Mouse (Mus musculus) heart, embryonic 12.5 days (tissue): ENCODE results near the gene Gtpbp1. TPM values are rescaled to one million over a fixed set of nuclear protein-coding genes. Genes with fewer than 3 reads are reported as not detected.

Experiments
- ATAC-seq: fragments of 200-750 bp; cut with Nextera tagmentation; 2 replicates; pipeline ENCODE4 v1.8.0; 2017; ENCODE audit warnings: moderate TSS enrichment, moderate library complexity; ENCODE audit not compliant: insufficient number of reproducible peaks, low FRiP score
- H3K27ac ChIP-seq: fragments of 300-500 bp; sonication (generic); 2 replicates; pipeline ENCODE4 v1.5.1; 2016; ENCODE audit warnings: mild to moderate bottlenecking, moderate library complexity; ENCODE audit not compliant: poor library complexity, severe bottlenecking
- H3K27me3 ChIP-seq: fragments of 300-500 bp; sonication (generic); replicated peaks from 2 replicates; pipeline ENCODE4 v1.6.1; 2016; ENCODE audit warnings: mild to moderate bottlenecking, moderate library complexity
- H3K36me3 ChIP-seq: fragments of 300-500 bp; sonication (generic); 2 replicates; pipeline ENCODE4 v1.6.1; 2016; ENCODE audit warnings: mild to moderate bottlenecking, moderate library complexity
- H3K4me1 ChIP-seq: fragments of 300-500 bp; sonication (generic); replicated peaks from 2 replicates; pipeline ENCODE4 v1.6.1; 2016; ENCODE audit warnings: mild to moderate bottlenecking
- H3K4me2 ChIP-seq: fragments of 300-500 bp; sonication (generic); 2 replicates; pipeline ENCODE4 v1.6.1; 2016; ENCODE audit warnings: mild to moderate bottlenecking, moderate library complexity
- H3K4me3 ChIP-seq: fragments of 300-500 bp; sonication (generic); 2 replicates; pipeline ENCODE4 v1.5.1; 2016; ENCODE audit warnings: mild to moderate bottlenecking
- H3K9ac ChIP-seq: fragments of 300-500 bp; sonication (generic); 2 replicates; pipeline ENCODE4 v1.6.1; 2016; ENCODE audit warnings: mild to moderate bottlenecking, moderate library complexity
- H3K9me3 ChIP-seq: fragments of 300-500 bp; sonication (generic); replicated peaks from 2 replicates; pipeline ENCODE4 v1.6.1; 2016; ENCODE audit warnings: mild to moderate bottlenecking, moderate library complexity
- WGBS: fragments of 180-500 bp; shearing (Covaris S2); methylation state at CpG from one replicate; pipeline ENCODE4 v1.1.7; 2016; 5-methylcytosine and 5-hydroxymethylcytosine counted together
- polyA plus RNA-seq: library from polyadenylated mRNA; unstranded; fragments of >200 nt; fragmentation: Nextera tagmentation; extraction: Ambion mirVana; gene quantifications from 2 replicates; pipeline ENCODE4 v1.2.1, GENCODE M21; 2016

Gtpbp1 gene
- polyA plus RNA-seq, 1 experiment from 2014 or later, result 32.8 TPM

- Histone ChIP-seq H3K27ac (no peak overlapping the region), H3K9ac (no peak overlapping the region), H3K4me2 (no peak overlapping the region), H3K4me1 (peaks cover 55% of the 10 kb centered on the region), H3K4me3 (no peak overlapping the region), H3K27me3 (no peaks in the 10 kb centered on the region), H3K36me3 (peaks cover 27% of the 10 kb centered on the region), H3K9me3 (no peaks in the 10 kb centered on the region)
- ATAC-seq, result no peak
- WGBS, result 86% methylated on average over 10 of the region's 10 CpGs
Observed at GRCm38 (mm10) chr15:79766586-79767071, 76.0 kb downstream of the Gtpbp1 start.

- WGBS, result 52% methylated on average over 16 of the region's 16 CpGs
- peak overlapping the region; percentile 40 for H3K4me2 ChIP-seq
Observed at GRCm38 (mm10) chr15:79767327-79767961, 76.8 kb downstream of the Gtpbp1 start.

GRCm38 (mm10) chr15:79768302-79768701 lies 77.7 kb downstream of the Gtpbp1 start:
- H3K36me3 ChIP-seq, result peaks cover 15% of the 10 kb centered on the region
- H3K9me3 ChIP-seq, result no peaks in the 10 kb centered on the region
- 62% methylated on average over 6 of the region's 6 CpGs for WGBS
- no peak for ATAC-seq
- no peak overlapping the region for H3K4me3 ChIP-seq
- no peak overlapping the region for H3K4me2 ChIP-seq
- no peak overlapping the region for H3K9ac ChIP-seq
- H3K27me3 ChIP-seq, result no peaks in the 10 kb centered on the region
- no peak overlapping the region for H3K27ac ChIP-seq
- H3K4me1 ChIP-seq, result peaks cover 58% of the 10 kb centered on the region

More at GRCm38 (mm10) chr15:79767327-79767961, 76.8 kb downstream of the Gtpbp1 start:
- H3K9ac ChIP-seq, result 0 out of 2 replicates have a peak overlapping the region, but pooled peaks have one; percentile 34
- peaks cover 55% of the 10 kb centered on the region for H3K4me1 ChIP-seq
- no peaks in the 10 kb centered on the region for H3K27me3 ChIP-seq
- H3K4me3 ChIP-seq, result no peak overlapping the region
- H3K36me3 ChIP-seq, result peaks cover 22% of the 10 kb centered on the region
- no peak for ATAC-seq
- peak overlapping the region; percentile 49; the same call in 1 of the 2 replicates for H3K27ac ChIP-seq
- H3K9me3 ChIP-seq, result no peaks in the 10 kb centered on the region

GRCm38 (mm10) chr15:79770629-79771240 lies 80.1 kb downstream of the Gtpbp1 start:
- H3K4me1 ChIP-seq, result peaks cover 63% of the 10 kb centered on the region
- no peak overlapping the region for H3K4me2 ChIP-seq
- no peaks in the 10 kb centered on the region for H3K36me3 ChIP-seq
- no peak overlapping the region for H3K9ac ChIP-seq
- no peaks in the 10 kb centered on the region for H3K9me3 ChIP-seq
- H3K27me3 ChIP-seq, result no peaks in the 10 kb centered on the region
- H3K27ac ChIP-seq, result no peak overlapping the region
- no peak overlapping the region for H3K4me3 ChIP-seq
- no peak for ATAC-seq
- WGBS, result 63% methylated on average over 21 of the region's 21 CpGs

Other genes with a start within 250 kb of the Gtpbp1 start
- gene Csnk1e, start 235.3 kb upstream of the Gtpbp1 start, polyA plus RNA-seq, result 103 and 111 TPM in 2 replicates
- 0.14 and 0.41 TPM in 2 replicates for gene Kcnj4, start 185.6 kb upstream of the Gtpbp1 start, polyA plus RNA-seq
- 49.6 and 51.9 TPM in 2 replicates for gene Kdelr3, start 174.4 kb upstream of the Gtpbp1 start, polyA plus RNA-seq
- 37.1 and 39.9 TPM in 2 replicates for gene Ddx17, start 144.1 kb upstream of the Gtpbp1 start, polyA plus RNA-seq
- 1.5 and 1.8 TPM in 2 replicates for gene Dmc1, start 85.7 kb upstream of the Gtpbp1 start, polyA plus RNA-seq
- gene Fam227a, start 31.9 kb upstream of the Gtpbp1 start, polyA plus RNA-seq, result 0.60 and 0.93 TPM in 2 replicates
- 40.9 and 42.0 TPM in 2 replicates for gene Cby1, start 31.6 kb upstream of the Gtpbp1 start, polyA plus RNA-seq
- gene Tomm22, start 20.0 kb upstream of the Gtpbp1 start, polyA plus RNA-seq, result 234 and 237 TPM in 2 replicates
- 29.0 and 29.1 TPM in 2 replicates for gene Josd1, start 2.9 kb upstream of the Gtpbp1 start, polyA plus RNA-seq
- 4.5 and 4.9 TPM in 2 replicates for gene Sun2, start 51.7 kb downstream of the Gtpbp1 start, polyA plus RNA-seq
- gene Dnal4, start 87.0 kb downstream of the Gtpbp1 start, polyA plus RNA-seq, result 37.1 TPM in 2 replicates
- gene Nptxr, start 113.9 kb downstream of the Gtpbp1 start, polyA plus RNA-seq, result 2.6 and 2.7 TPM in 2 replicates
- 0.21 TPM in 1 of 2 replicates, not detected in the other for gene Npcd, start 143.4 kb downstream of the Gtpbp1 start, polyA plus RNA-seq
- gene Cbx6, start 143.8 kb downstream of the Gtpbp1 start, polyA plus RNA-seq, result 34.5 and 38.0 TPM in 2 replicates
- gene Apobec3, start 200.8 kb downstream of the Gtpbp1 start, polyA plus RNA-seq, result 11.2 and 12.2 TPM in 2 replicates